Comparison of ENCODE assay signal across 8 mouse cellular contexts in the genomic region with DNA sequence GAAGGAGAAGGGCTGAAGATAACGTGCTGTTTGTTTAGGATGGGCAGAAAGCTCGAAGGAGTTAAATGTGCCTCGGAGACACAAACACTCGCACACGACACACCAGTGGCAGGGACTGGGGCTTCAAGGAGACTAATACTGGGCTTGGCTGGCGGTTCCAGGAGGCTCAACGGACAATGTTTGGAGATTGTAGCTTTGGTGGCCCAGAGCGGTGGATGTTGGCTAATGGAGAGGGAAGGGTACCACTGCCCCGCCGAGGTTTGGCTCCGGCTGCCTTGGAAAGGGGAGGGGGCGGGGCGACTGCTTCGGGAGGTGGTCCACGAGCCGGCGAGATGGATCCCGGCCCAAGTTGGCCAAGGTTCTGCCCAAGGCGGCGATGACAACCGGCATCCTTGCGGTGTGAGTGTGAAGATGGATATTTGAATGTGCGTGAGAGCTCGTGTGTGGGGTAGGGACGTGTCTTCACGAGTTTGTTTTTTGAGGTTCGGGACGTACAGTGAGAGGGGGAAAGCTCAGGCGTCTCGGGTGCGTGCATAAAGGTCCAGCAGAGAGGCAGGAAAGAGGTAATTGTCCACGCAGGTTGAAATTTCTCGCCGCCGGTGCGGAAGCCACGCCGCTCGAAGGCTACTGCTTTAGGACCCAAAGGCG. TPM values are rescaled to one million over a fixed set of nuclear protein-coding genes. Genes with fewer than 3 reads are reported as not detected.
DNase-seq lines count a peak whose midpoint lies in the region; ATAC-seq and TF ChIP-seq lines count a peak whose summit lies in the region.

No protein-coding gene starts in this region.

- peak overlapping the region; percentile 12; the same call in 1 of the 2 replicates for H3K9ac ChIP-seq in ES-E14 (ENCODE audit: insufficient read depth, low read depth, low read length, poor library complexity, severe bottlenecking)
- H3K9ac ChIP-seq in hindbrain, embryonic 15.5 days, result peak overlapping the region; percentile 71
- no peak overlapping the region for H3K9ac ChIP-seq in stomach, embryonic 16.5 days (ENCODE audit: low read length)

- H3K27ac ChIP-seq in heart, embryonic 10.5 days, result no peak overlapping the region
- no peak overlapping the region for H3K27ac ChIP-seq in ES-E14 (ENCODE audit: insufficient read depth, low read depth, low read length, poor library complexity, severe bottlenecking)
- H3K27ac ChIP-seq in hindbrain, embryonic 15.5 days (replicated peaks), result peak overlapping the region; percentile 91
- H3K27ac ChIP-seq in stomach, embryonic 16.5 days (ENCODE audit: low read length), result no peak overlapping the region

- H3K27me3 ChIP-seq in heart, embryonic 10.5 days (ENCODE audit: insufficient read depth, poor library complexity, severe bottlenecking), result peaks cover 47% of the 10 kb centered on the region
- H3K27me3 ChIP-seq in hindbrain, embryonic 15.5 days, result peaks cover 4% of the 10 kb centered on the region; the same call in 1 of the 2 replicates
- peaks cover 37% of the 10 kb centered on the region for H3K27me3 ChIP-seq in stomach, embryonic 16.5 days (ENCODE audit: control insufficient read depth, insufficient read depth, low read length)

- peak overlapping the region; percentile 51 for H3K4me3 ChIP-seq in heart, embryonic 10.5 days
- H3K4me3 ChIP-seq in ES-E14 (ENCODE audit: insufficient read depth in 1 of 2, low read depth in 1 of 2, low read length in 2 of 2, poor library complexity in 1 of 2, severe bottlenecking in 1 of 2), result peak overlapping the region; percentile 62 to 68
- H3K4me3 ChIP-seq in hindbrain, embryonic 15.5 days, result peak overlapping the region; percentile 55
- H3K4me3 ChIP-seq in stomach, embryonic 16.5 days (replicated peaks; ENCODE audit: low read length), result peak overlapping the region; percentile 51

- DNase-seq in heart, embryonic 10.5 days (ENCODE audit: low spot score), result no peak
- DNase-seq in heart, postnatal 36 days, result no peak
- DNase-seq in ES-E14 (ENCODE audit: low read depth, low spot score), result no peak
- DNase-seq in embryo, embryonic 11 days, result peak; percentile 43
- no peak for DNase-seq in adrenal gland, adult 8-10 months

- peak overlapping the region; percentile 65 for H3K4me2 ChIP-seq in hindbrain, embryonic 15.5 days
- peak overlapping the region; percentile 66 for H3K4me2 ChIP-seq in stomach, embryonic 16.5 days (ENCODE audit: low read depth, low read length)

- ATAC-seq in hindbrain, embryonic 15.5 days (ENCODE audit: low FRiP score, low read depth), result peak; percentile 45
- peak; percentile 33 for ATAC-seq in megakaryocyte-erythroid progenitor cell, adult 5-6 weeks (replicated peaks; ENCODE audit: low FRiP score, low TSS enrichment, poor library complexity, severe bottlenecking)
- ATAC-seq in stomach, embryonic 16.5 days (ENCODE audit: insufficient read depth, low FRiP score), result no peak

- H3K36me3 ChIP-seq in heart, embryonic 10.5 days, result no peaks in the 10 kb centered on the region
- H3K36me3 ChIP-seq in ES-E14 (ENCODE audit: control insufficient read depth, insufficient read depth, low read length, poor library complexity, severe bottlenecking), result no peaks in the 10 kb centered on the region
- no peaks in the 10 kb centered on the region for H3K36me3 ChIP-seq in hindbrain, embryonic 15.5 days
- no peaks in the 10 kb centered on the region for H3K36me3 ChIP-seq in stomach, embryonic 16.5 days (ENCODE audit: control insufficient read depth, insufficient read depth, low read length)

- no peaks in the 10 kb centered on the region for H3K9me3 ChIP-seq in heart, embryonic 10.5 days
- H3K9me3 ChIP-seq in ES-E14 (ENCODE audit: control insufficient read depth, insufficient read depth, low read depth, low read length), result no peaks in the 10 kb centered on the region
- H3K9me3 ChIP-seq in hindbrain, embryonic 15.5 days, result no peaks in the 10 kb centered on the region
- no peaks in the 10 kb centered on the region for H3K9me3 ChIP-seq in stomach, embryonic 16.5 days (replicated peaks; ENCODE audit: control insufficient read depth, low read length)

- intact Hi-C loops in heart, postnatal 36 days (cut with DNase I), result no loop called here

- H3K4me1 ChIP-seq in heart, embryonic 10.5 days, result peaks cover 19% of the 10 kb centered on the region
- H3K4me1 ChIP-seq in ES-E14 (ENCODE audit: control insufficient read depth in 2 of 2, insufficient read depth in 2 of 2, low read length in 2 of 2, poor library complexity in 1 of 2), result no peaks in the 10 kb centered on the region; a peak in 1 of 4 replicates
- peaks cover 28% of the 10 kb centered on the region for H3K4me1 ChIP-seq in hindbrain, embryonic 15.5 days (replicated peaks)
- peaks cover 4% of the 10 kb centered on the region; the same call in 1 of the 2 replicates for H3K4me1 ChIP-seq in stomach, embryonic 16.5 days (ENCODE audit: control insufficient read depth, insufficient read depth, low read length)

- in situ Hi-C loops in ES-E14 (cut with MboI; ENCODE audit: low sequenced_read_pairs in 2 of 2, unreplicated experiment in 2 of 2), result no loop called here

- 2% methylated on average over 40 of the region's 40 CpGs for WGBS in heart, embryonic 10.5 days
- 1% methylated on average over 40 of the region's 40 CpGs for WGBS in hindbrain, embryonic 15.5 days
- 2% methylated on average over 40 of the region's 40 CpGs for WGBS in stomach, embryonic 16.5 days

TF ChIP-seq in ES-E14, 5 proteins besides CTCF, POLR2A, EP300 and RAD21:
- TF ChIP-seq ZNF384 (IDR thresholded peaks at IDR 0.05; ENCODE audit: low read depth, low read length) (no peak), CHD2 (IDR thresholded peaks at IDR 0.05; ENCODE audit: low read depth, low read length) (no peak), ZC3H11A (IDR thresholded peaks at IDR 0.05; ENCODE audit: borderline replicate concordance, low read depth, low read length) (no peak), HCFC1 (IDR thresholded peaks at IDR 0.05; ENCODE audit: borderline replicate concordance, insufficient read depth, low read length) (no peak)
TF ChIP-seq in ES-E14: peak in this region for 0.

RNA-seq across cellular contexts. Expression of gene Nmnat2, which starts 0.9 kb away (rescaled TPM):
- polyA plus RNA-seq in heart, embryonic 10.5 days (2016; fragmentation: Nextera tagmentation; extraction: Ambion mirVana), result 0.28 and 1.0 TPM in 2 replicates
- under 1 TPM; 0.22 to 0.28 TPM for total RNA-seq in heart, postnatal 36 days (2021)
- total RNA-seq in ES-E14 (2012; rRNA removed), result 15.0 and 24.8 TPM in 2 replicates
- 77.9 and 81.6 TPM in 2 replicates for polyA plus RNA-seq in hindbrain, embryonic 15.5 days (2015; fragmentation: Nextera tagmentation; extraction: Ambion mirVana)
- total RNA-seq in megakaryocyte-erythroid progenitor cell, adult 5-6 weeks (2014; fragmentation: Nextera tagmentation), result 0.24 and 1.1 TPM in 2 replicates
- total RNA-seq in megakaryocyte-erythroid progenitor cell, adult 5-6 weeks (2017), result 0.65 and 1.5 TPM in 2 replicates
- polyA plus RNA-seq in stomach, embryonic 16.5 days (2015; fragmentation: Nextera tagmentation; extraction: Ambion mirVana), result 2.8 and 3.5 TPM in 2 replicates
- total RNA-seq in adrenal gland, adult 8-10 months (2022), result 1 to 10 TPM; 1.5 to 3.0 (median 2.2) TPM

RNA-seq across cellular contexts. Expression of gene Smg7, which starts 53.2 kb away (rescaled TPM):
- 25.9 and 30.0 TPM in 2 replicates for polyA plus RNA-seq in heart, embryonic 10.5 days (2016; fragmentation: Nextera tagmentation; extraction: Ambion mirVana)
- total RNA-seq in heart, postnatal 36 days (2021), result 10 to 100 TPM; 40.1 to 45.2 TPM
- total RNA-seq in ES-E14 (2012; rRNA removed), result 86.7 and 88.4 TPM in 2 replicates
- 32.2 and 32.7 TPM in 2 replicates for polyA plus RNA-seq in hindbrain, embryonic 15.5 days (2015; fragmentation: Nextera tagmentation; extraction: Ambion mirVana)
- 84.8 and 123 TPM in 2 replicates for total RNA-seq in megakaryocyte-erythroid progenitor cell, adult 5-6 weeks (2014; fragmentation: Nextera tagmentation)
- 40.4 and 45.5 TPM in 2 replicates for total RNA-seq in megakaryocyte-erythroid progenitor cell, adult 5-6 weeks (2017)
- 21.7 and 23.1 TPM in 2 replicates for polyA plus RNA-seq in stomach, embryonic 16.5 days (2015; fragmentation: Nextera tagmentation; extraction: Ambion mirVana)
- 10 to 100 TPM; 48.2 to 81.5 (median 69.6) TPM for total RNA-seq in adrenal gland, adult 8-10 months (2022)
